Mouse (Mus musculus) kidney, postnatal 10 days (tissue): ENCODE measurements around the gene 4933430I17Rik.

Source experiments
- DNase-seq: peaks from one replicate; pipeline ENCODE4 v3.0.0; 2021; ENCODE audit warnings: mixed read lengths

The 4933430I17Rik gene

DNA sequence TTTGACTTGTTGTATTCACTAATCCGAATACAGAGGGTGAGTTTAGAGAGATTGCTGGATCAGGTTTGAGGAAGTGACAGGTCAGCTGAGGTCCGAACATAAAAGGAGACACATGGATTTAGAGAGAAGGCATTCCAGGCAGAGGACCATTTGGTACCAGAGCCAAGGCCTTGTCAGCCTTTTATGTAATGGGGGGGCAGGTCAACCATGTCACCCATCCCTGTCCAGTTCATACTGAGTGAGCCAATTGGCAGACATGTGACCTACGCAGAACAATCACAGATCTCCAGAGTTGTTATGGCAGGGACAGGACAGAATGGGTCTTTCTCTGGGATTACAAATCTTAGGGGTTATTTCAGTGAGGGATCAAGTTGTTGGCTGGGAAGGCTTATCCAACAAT, 19.2 kb upstream of the 4933430I17Rik start:
- no peak for DNase-seq

DNA sequence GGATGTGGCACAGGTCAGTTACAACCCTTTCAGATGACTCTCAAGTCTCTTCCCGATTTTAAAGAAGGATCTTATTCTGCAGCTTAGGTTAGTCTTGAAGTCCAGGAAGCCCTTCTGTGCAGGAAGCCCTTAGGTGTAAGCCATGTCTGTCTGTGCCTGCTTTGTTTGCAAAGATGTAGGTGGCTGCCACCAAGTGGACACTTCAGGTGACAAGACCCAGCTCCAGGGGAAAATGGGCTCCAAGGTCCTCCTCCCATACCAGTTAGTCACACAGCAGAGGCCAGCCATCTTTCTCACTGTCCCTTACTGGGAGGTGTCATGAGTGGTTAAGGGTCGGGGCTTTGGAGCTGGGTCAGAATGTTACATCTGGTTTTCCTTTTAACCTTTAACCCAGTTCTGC, 18.4 kb upstream of the 4933430I17Rik start:
- peak; percentile 66 for DNase-seq

DNA sequence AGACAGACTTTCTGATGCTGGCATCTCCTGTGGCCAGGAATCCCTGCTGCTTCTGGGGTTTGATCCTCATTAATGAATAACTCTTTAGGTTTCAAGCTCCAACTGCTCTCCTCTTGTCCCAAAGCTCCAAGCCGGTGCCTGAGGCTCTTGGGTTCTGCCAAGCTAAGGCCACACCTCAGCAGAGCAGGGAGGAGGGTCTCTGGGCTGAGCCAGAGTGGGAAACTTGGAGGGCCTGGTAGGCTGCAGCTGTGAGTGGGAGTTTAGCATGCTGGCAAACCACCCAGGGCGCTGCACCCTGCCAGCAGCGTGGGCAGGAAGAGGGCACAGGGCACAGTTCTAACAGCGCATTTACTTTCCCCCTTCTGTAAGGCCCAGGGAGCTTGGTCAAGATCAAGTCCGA, 16.3 kb upstream of the 4933430I17Rik start:
- DNase-seq = peak; percentile 60

DNA sequence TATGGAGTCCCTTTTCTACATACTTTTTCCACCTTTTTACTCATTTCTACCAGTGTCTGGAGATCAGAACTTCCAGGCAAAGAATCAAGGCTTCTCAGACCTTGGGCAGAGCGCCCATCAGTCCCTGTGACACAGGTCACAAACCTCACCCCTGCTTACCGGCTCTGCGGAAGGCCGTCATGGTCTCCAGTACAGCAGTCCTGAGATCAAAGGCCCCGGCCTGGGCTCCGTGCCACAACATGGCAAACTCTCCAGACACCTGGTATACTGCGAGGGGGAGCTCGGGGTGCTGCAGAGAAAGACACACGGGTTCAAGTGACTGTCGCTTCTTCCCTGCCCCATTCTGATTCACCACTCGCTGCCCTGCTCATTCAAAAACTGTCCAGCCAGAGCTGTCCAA, 15.2 kb upstream of the 4933430I17Rik start:
- peak; percentile 83 for DNase-seq

DNA sequence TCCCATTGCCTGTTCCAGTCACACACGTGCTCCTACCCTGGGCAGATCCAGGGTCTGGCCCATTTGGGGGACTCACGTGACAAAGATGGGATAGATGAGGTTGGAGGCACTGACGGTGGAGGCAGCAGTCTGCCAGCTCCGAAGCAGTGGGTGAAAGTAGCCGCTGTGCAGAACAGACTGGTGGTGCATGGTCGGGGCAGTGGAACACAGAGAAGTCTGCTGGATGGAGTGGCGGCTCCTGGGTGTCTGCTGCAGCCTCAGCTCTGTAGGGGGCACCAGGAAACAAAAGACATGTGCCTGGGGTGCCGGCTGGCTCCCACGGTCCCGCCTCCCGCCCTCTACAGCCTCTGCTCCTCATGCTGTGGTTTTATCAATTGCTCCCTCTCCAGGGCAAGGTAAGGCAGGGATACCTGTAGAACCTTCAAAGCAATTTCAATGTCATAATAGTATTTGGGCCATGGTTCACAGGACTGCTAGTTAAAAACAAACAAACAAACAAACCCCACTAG, 11.1 kb upstream of the 4933430I17Rik start:
- DNase-seq = no peak

DNA sequence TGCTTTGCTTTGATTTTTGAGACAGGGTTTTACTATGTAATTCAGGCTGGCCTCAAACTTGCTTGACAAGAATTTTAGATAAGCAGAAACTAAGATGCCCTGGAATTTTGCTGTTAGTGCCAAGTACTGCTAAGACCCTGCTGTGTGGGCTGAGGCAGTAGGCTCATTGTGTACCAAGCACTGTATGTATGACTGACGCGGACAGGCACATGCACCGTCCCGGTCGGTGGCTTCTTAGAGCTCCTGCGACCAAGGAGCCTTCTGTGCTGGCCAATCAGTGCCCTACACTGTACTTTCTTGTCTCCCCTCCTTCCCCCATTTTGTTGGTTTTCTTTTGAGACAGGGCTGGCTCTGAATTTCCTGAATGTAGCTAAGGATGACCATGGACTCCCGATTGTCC, 10.2 kb upstream of the 4933430I17Rik start:
- no peak for DNase-seq

DNA sequence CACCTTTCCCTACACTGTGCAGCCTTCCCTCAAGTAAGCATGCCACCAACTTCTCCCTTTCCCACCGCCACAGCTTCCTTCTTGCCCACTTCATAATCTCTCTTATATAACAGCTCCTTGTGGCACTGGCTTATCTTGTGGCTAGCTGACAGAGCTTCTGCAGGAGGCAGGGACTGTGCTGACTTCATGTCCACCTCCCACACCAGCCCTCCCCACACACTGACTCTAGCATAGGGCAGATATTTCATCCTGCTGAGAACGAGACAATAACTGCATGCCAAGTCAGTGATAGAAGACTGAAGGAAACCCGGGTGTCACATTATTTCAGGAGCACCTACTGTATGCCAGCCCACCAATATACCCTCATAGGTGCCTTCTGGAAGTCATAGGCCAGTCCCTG, 9.7 kb upstream of the 4933430I17Rik start:
- no peak for DNase-seq

DNA sequence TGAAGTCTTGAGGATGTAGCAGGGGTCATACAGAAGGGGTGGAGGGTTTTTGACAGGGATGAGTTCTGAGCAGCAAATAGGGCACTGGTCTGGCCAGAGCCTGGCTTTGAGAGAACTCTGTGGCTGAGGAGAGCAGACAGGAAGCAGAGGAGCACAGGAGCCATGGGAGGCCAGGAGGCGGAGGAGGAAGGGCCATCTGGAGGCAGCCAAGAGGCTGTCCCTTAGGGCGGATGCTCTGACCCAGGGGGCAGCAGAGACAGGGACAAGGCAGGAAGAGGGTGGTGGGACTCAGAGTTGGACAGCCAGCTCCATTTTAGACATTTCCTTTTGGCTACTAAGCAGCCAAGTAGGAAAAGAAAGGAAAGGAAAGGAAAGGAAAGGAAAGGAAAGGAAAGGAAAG, 9.1 kb upstream of the 4933430I17Rik start:
- peak; percentile 85 for DNase-seq

DNA sequence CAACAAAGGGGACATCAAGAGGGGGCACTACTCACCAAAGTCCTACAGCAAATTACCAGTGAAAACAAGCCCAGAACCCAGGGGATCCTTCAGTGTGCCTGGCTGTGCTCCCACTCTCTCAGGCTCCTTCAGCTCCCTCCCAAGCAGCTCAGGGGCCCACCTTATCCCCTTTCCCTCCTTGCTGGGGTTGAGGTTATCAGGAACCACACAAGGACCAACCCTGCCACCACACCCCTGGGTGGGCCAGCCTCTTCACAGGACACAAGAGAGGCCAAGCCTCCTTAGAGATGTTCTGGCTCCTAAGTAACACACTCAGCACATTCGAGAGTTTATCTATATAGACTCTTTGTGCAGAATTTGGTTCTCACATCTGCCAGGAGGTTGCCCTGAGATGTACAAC, 8.6 kb upstream of the 4933430I17Rik start:
- no peak for DNase-seq

DNA sequence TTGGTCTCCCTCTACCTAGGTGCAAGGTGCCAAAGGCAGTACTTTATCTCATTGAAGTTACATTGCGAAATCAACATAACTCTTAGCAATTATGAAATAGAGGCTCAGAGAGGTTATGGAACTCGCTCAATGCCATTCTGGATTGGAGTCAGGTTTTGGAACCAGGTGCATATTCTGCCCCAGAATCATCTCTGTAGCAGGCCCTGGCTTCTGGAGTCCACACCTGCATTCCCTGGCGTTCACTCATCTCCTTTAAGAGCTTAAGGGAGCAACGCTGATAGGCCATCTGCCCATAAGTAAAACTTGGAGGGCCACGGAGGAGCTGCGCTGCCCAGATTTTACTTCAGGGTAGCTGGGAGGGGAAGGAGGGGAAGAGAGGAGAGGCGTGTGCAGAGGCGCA, 8.1 kb upstream of the 4933430I17Rik start:
- DNase-seq = no peak

DNA sequence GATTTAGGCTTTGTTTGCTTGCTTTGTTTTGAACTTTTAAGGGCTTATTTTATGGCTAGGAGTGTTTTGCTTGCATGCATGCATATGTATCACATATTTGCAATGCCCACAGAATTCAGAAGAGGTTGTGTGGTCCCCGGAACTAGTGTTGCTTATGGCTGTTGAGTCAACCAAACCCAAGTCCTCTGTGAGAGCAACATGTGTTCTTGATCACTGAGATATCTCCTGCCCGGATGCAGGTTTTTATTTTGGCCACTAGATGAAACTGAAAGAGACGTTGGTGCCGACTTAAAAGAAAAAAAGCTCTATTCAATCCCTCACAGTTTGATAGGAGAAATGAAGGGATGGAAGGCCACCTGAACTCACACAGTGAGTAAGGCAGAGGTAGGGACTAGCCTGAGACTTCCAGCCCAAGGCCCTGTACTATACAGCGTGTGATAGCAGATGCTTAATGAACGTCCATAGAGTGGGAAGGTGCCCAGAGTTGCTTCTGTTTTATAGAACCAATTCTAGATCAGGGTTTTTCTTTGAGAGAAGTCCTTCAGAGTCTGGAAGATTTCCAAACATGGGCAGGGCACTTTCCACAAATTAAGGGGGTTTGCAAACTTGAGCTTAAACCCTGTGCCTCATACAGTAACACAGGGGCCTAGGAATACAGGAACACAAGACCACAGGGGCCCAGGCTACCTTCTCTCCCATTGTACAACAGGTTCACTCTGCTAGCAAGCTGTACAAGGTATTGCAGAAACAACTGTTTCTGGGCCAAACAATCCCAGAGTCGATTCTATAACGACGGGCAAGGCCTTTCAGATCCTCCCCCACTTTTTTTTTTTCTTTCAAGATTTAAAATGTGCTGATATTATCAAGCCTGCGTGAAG, 7.4 kb upstream of the 4933430I17Rik start:
- DNase-seq = no peak

DNA sequence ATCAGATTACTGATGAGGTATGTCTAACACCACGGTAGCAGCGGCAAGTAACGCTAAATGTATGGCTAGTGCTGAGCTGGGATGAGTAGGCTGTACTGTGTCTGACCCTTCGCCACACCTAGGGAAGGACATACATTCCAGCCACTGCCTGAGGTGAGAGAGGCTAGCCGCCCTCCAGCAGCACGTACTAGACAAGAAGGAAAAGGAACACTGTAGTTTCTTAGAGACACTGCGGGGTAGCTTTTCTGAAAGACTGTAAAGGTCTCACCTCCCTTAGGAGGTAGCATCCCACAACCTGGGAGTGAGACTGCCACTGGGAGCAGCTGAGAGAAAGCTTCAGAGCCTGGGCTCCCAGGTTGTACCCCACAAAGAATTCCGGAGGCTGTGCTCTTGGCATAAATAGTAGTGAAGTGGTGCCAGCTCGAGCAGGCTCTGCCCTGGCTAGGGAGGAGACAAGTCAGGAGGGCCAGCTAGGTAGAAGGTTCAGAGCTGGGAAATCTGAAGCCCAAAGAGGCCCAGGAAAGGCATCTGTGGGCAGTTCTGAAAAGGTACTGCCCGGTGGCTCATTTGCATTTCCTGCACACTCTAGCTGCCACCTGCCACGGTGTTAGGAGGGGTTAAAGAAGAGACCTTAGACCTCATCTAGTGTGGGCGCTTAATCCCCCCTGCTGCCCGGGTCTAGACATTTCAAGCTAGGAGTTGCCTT, 6.6 kb upstream of the 4933430I17Rik start:
- peak; percentile 57 for DNase-seq

DNA sequence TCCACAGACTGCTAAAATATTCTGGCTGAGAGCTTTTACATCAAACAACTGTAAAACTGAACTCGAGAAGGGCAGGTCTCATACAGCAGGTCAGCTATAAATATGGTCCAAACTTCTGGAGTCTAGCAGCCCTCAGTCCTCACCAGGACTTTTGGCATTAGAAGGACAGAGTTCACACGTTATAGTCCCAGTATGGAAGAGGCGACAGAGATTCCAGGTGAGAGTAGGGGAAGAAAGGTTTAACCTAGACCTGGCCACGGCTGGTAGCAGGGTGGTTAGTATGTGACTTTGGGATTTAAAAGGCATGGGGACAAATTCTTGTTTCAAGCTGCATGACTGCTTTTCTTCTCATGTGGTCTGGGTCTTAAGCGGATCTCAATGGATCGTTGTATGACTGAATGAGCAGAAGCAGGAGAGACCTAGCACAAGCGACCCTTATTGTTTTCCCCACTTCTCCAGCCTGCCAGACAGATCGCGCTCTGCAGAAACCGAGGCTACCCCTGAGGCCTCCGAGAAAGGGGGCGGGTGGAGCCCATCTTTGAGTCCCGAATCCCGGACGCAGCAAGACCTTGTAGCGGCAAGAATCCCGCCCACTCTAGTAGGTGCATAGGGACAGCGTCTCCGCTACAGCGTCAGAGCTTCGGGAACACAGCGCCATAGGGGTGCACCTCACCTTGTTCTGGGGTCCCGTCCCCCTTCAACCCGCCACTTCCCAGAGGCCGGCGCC, 5.9 kb upstream of the 4933430I17Rik start:
- DNase-seq = no peak

DNA sequence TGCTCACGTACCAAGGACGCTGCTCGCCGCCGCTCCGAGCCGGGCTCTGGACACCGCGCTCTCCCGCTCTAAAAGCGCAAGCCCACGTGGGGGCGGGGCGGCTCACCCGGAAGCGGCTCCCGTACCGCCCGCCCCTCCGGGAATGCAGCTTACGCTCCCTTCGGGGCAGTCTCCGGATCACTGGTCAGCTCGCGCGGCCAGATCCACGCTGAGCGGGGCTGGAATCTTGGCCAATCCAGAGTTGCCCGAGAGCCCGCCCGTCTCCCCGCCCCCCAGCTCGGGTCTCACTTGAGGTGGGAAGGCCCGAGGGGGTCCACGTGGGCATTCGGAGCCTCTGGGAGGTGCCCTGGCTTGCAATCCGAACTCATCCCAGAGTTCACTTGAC, 5.3 kb upstream of the 4933430I17Rik start, which contains the start of gene Alad:
Gene Alad, minus strand, starts transcription at position 70 of the 385 bp plus-strand sequence.
- peak; percentile 95 for DNase-seq

DNA sequence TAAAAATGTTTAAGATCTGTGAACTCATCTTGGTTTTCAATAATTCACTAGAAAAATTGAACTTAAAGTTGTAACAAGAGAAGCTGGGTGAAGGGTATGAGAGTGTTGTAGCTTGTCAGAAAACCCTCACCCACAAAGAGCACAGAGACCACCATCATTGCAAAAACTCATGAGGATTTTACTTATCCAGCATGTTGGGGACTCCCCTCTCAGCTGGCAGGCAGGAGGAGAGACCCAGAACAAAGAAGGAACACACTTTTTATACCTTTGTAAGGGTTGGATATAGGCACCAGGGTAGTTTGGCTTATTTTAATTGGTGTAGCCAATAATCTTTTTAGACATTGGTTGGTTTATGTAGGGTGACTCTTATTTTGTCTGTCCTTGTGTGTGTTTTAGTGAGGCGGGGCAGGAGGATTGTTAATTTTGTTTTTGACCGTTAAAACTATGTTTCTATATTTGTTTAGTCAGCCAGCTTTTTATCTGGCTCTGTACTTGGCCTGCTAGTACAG, 4.2 kb upstream of the 4933430I17Rik start:
- DNase-seq = no peak

DNA sequence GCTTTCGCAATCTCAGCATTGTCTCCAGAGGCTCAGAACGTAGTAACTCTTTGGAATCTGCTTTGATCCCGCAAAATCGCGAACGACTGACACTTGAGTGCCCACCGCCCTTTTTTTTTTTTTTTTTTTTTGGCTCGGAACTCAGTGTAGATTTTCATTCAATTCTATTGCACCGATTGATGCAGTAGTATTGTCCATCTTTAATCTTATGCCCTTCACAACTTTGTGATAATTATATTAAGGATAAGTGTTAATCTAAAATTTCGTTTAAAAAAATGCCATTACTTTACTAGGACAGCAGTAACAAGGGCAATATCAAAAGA, 281 bp downstream of the 4933430I17Rik start:
- DNase-seq = no peak

DNA sequence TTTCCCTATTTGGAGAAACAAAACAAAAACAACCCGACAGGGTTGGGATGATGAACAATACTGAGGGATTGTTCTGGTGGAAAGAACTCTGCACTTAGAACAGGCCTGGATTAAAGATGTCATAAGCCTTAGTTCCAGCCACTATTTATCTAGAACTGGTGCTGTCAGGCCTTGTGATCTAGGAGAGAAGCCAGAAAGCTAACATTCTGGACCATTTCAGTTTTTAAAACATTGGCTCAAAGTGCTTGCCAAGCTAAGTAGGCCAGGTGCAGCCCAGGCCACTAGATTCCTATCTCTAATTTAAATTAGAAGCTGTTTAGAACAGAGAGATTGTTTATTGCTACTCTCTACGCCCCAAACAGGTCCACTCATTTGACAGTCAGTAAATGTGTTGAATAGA, 1.1 kb downstream of the 4933430I17Rik start:
- no peak for DNase-seq

DNA sequence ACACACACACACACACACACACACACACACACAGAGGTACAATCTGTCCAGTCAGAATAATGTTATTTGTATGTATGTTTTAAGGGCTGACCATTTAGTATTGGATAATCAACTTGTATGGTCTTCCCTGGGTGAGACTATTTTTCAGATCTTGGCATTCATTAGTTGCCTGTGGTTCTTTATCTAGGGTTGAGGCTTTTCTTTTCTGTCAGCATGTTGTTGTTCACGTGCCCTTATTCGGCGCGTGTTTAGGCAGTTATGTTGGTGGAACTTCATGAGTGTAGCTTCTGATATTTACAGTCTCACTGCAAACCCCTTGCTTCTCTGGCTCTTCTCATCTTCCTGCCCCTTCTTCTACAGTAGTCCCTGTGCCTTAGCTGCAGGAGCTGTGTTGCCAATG, 2.5 kb downstream of the 4933430I17Rik start:
- no peak for DNase-seq

DNA sequence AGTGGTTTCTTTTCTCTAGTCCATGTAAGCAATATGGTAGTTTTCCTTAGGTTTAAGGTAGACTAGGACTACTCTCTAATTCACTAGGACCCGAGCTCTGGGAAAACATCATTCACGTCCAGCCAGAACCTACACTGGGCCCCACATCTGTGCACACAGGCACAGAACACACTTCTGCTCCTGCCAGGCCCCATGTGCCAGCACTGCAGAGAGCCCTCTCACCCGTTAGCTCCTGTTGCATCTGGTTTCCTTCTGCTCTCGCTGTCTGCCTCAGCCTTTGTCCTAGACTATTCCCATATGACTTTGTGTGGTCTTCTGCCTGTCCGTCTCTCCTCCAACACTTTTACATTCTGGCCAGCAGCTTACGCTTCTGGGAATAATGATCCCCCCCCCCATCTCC, 8.6 kb downstream of the 4933430I17Rik start:
- DNase-seq = no peak

DNA sequence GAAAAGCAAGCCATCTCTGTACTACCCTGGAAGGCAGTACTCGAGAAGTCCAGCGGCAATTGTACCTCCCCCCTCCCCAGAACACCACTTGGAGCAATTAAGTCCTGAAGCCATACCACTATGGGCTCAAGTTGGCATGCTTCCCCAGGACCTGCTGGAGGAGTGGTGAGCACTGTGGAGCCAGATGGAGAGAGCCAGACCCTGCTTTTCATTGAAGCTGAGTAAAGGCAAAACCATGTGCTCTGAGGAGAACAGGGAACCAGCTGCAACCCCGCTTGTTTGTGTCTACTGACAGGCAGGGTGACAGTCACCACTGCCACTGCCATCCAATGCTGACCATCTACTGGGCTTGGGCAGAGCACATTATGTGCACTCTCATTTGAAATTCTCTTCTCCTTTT, 16.6 kb downstream of the 4933430I17Rik start:
- DNase-seq = no peak

DNA sequence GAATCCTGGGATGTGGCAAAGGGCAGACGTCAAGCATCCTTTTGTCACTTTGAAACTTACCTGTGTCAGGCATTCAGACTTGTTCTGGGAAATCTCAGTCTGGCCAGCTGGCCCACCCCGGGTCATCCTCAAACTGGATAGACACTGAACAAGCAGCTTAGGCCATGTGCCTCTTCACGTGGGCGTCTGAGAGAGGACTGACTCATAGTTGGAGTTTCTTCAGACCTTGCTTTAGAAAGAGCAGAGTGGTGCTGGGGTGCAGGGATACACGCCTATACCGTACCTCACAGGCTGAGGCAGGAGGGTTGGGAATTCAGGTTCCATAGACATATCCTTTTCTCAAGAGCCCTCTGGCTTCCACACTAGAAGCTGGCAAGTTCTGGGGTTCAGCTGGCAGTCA, 18.6 kb downstream of the 4933430I17Rik start:
- no peak for DNase-seq

DNA sequence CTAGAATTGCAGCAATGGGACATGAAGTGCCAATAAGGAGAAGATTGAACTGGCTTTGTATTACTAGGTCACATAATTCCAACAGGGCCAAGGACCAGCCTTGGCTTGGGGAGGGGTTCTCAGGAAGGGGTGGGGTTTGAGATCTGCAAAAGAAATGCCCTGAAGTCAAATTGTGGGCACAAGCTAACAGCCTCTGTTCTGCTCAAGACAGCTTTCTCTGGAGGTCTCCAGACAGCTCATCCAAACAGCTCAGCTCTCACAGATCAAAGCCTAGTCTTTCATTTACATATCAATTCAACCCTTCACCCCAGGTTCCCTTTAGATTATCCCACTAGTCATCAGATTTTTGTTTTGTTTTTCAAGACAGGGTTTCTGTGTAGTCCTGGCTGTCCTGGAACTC, 19.6 kb downstream of the 4933430I17Rik start:
- no peak for DNase-seq

DNA sequence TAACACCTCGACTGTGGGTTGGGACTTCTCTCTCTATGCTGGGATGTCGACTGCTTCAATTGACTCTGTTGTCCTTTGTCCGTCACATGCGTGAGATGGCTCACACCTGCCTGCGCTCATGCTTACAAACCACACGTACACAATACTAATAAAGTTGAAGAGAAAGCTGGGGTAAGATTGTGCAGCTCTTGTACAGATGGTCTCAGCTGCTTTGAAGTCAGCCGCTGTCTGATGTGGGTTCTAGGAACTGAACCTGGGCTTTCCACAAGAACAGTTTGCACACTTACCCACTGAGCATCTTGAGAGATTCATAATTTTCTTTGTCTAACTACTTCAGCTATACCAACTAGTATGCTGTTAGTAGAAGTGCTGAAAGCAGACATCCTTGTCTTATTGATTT, 26.8 kb downstream of the 4933430I17Rik start:
- DNase-seq = no peak
